28 mouse cellular contexts compared by ENCODE assay signal in genomic region chr7:135556663-135557402, GRCm38 (mm10). TPM values are rescaled to one million over a fixed set of nuclear protein-coding genes. Genes with fewer than 3 reads are reported as not detected.
"Had no signal": no experiment of that assay in that cellular context is flagged by ENCODE, and none has a peak within 500 bp of the region (broad histone marks: within the 10 kb centered on the region; RNA-seq: fewer than 3 reads in every experiment).

No protein-coding gene starts in this region.

- H3K4me1 ChIP-seq: liver, embryonic 15.5 days; lung, embryonic 15.5 days; midbrain, embryonic 15.5 days had no signal

- H3K9ac ChIP-seq: liver, embryonic 15.5 days; lung, embryonic 15.5 days; midbrain, embryonic 15.5 days; neural tube, embryonic 13.5 days had no signal

- H3K27me3 ChIP-seq: liver, embryonic 15.5 days; lung, embryonic 15.5 days; neural tube, embryonic 13.5 days had no signal

- H3K9me3 ChIP-seq: liver, embryonic 15.5 days; lung, embryonic 15.5 days; midbrain, embryonic 15.5 days; neural tube, embryonic 13.5 days had no signal

- DNase-seq: kidney, adult 2 months; kidney, postnatal 14 days; kidney, postnatal 4 days; layer of hippocampus, adult 9-11 months; lung, adult 18-20 months; lung, postnatal 14 days; lung, postnatal 4 days; retina, postnatal 1 day; thymus, adult 2 months; thymus, postnatal 14 days; thymus, postnatal 4 days had no signal

- ATAC-seq: intestine, postnatal 0 days; midbrain, embryonic 15.5 days had no signal

- H3K36me3 ChIP-seq: liver, embryonic 15.5 days; lung, embryonic 15.5 days; midbrain, embryonic 15.5 days; neural tube, embryonic 13.5 days had no signal

- H3K27ac ChIP-seq: layer of hippocampus, adult 2 months; left cerebral cortex, adult 2 months; liver, embryonic 15.5 days; lung, embryonic 15.5 days; midbrain, embryonic 15.5 days; neural tube, embryonic 13.5 days; stomach, postnatal 0 days had no signal

- H3K4me3 ChIP-seq: layer of hippocampus, adult 2 months; left cerebral cortex, adult 2 months; liver, embryonic 15.5 days; lung, embryonic 15.5 days; midbrain, embryonic 15.5 days; myocyte; neural tube, embryonic 13.5 days had no signal

RNA-seq across cellular contexts. Expression of gene Clrn3, which starts 28.4 kb away (rescaled TPM):
- total RNA-seq: layer of hippocampus, adult 2 months; layer of hippocampus, postnatal 25 days; left cerebral cortex, adult 2 months; left cerebral cortex, postnatal 10 days; left cerebral cortex, postnatal 36 days; liver, adult 2 months; megakaryocyte-erythroid progenitor cell, adult 5-6 weeks; neutrophil, adult 5-6 weeks had no signal
- polyA plus RNA-seq: limb, embryonic 11.5 days; midbrain, embryonic 11.5 days; midbrain, embryonic 15.5 days; myocyte; neural tube, embryonic 13.5 days had no signal
